Mouse (Mus musculus) lung, postnatal 0 days (tissue): Measurements from ENCODE around the gene Pim1. TPM values are rescaled to one million over a fixed set of nuclear protein-coding genes. Genes with fewer than 3 reads are reported as not detected.

Source experiments
- ATAC-seq: fragments of 200-750 bp; cut with Nextera tagmentation; 2 replicates; pipeline ENCODE4 v1.8.0; 2017; ENCODE audit warnings: moderate library complexity
- DNase-seq: peaks from one replicate; pipeline ENCODE4 v3.0.0-alpha.2; 2016; ENCODE audit warnings: low spot score
- H3K27ac ChIP-seq: fragments of 300-500 bp; sonication (generic); 2 replicates; pipeline ENCODE4 v1.5.1; 2014; ENCODE audit warnings: antibody characterized with exemption, mild to moderate bottlenecking, low read length, mixed read lengths
- H3K27me3 ChIP-seq: fragments of 300-500 bp; sonication (generic); replicated peaks from 2 replicates; pipeline ENCODE4 v1.6.1; 2014; ENCODE audit warnings: low read length, mixed read lengths; ENCODE audit not compliant: insufficient read depth
- H3K36me3 ChIP-seq: fragments of 300-500 bp; sonication (generic); 2 replicates; pipeline ENCODE4 v1.6.1; 2014; ENCODE audit warnings: low read length, mixed read lengths; ENCODE audit not compliant: insufficient read depth
- H3K4me1 ChIP-seq: fragments of 300-500 bp; sonication (generic); 2 replicates; pipeline ENCODE4 v1.6.1; 2014; ENCODE audit warnings: antibody characterized with exemption, low read depth, low read length, mixed read lengths; ENCODE audit not compliant: insufficient read depth
- H3K4me2 ChIP-seq: fragments of 300-500 bp; sonication (generic); replicated peaks from 2 replicates; pipeline ENCODE4 v1.6.1; 2014; ENCODE audit warnings: low read depth, mild to moderate bottlenecking, low read length, moderate library complexity, mixed read lengths
- H3K4me3 ChIP-seq: fragments of 300-500 bp; sonication (generic); 2 replicates; pipeline ENCODE4 v1.5.1; 2014; ENCODE audit warnings: low read depth, low read length
- H3K9ac ChIP-seq: fragments of 300-500 bp; sonication (generic); replicated peaks from 2 replicates; pipeline ENCODE4 v1.6.1; 2014; ENCODE audit warnings: low read depth, mild to moderate bottlenecking
- H3K9me3 ChIP-seq: fragments of 300-500 bp; sonication (generic); 2 replicates; pipeline ENCODE4 v1.6.1; 2016; ENCODE audit warnings: low read length, mixed read lengths
- CTCF ChIP-seq: IDR thresholded peaks from 2 replicates; pipeline ENCODE4 v1.5.1; 2016; ENCODE audit warnings: antibody characterized with exemption, mild to moderate bottlenecking
- EP300 ChIP-seq: IDR thresholded peaks from 2 replicates; pipeline ENCODE4 v1.6.1; 2016; ENCODE audit warnings: antibody characterized with exemption, mild to moderate bottlenecking, control low read depth
- WGBS: fragments of 180-500 bp; shearing (Covaris S2); extraction: QIAGEN DNeasy Blood & Tissue Kit; methylation state at CpG from one replicate; pipeline ENCODE4 v1.1.7; 2014; 5-methylcytosine and 5-hydroxymethylcytosine counted together
- polyA plus RNA-seq: library from polyadenylated mRNA; unstranded; fragments of >200 nt; fragmentation: Nextera tagmentation; extraction: Ambion mirVana; gene quantifications from 2 replicates; pipeline ENCODE4 v1.2.1, GENCODE M21; 2015

Pim1 gene
- polyA plus RNA-seq, 1 experiment from 2014 or later: 30.0 TPM

GRCm38 (mm10) chr17:29500243-29500740 is 9.7 kb downstream of the Pim1 start:
- ATAC-seq (0 out of 2 replicates have a peak, but pooled peaks have one; percentile 5), DNase-seq (no peak)
- Histone ChIP-seq H3K4me1 (peaks cover 6% of the 10 kb centered on the region; the same call in 1 of the 2 replicates), H3K36me3 (no peaks in the 10 kb centered on the region), H3K4me3 (no peak overlapping the region), H3K4me2 (no peak overlapping the region), H3K9me3 (no peaks in the 10 kb centered on the region), H3K27me3 (no peaks in the 10 kb centered on the region), H3K27ac (0 out of 2 replicates have a peak overlapping the region, but pooled peaks have one; percentile 32), H3K9ac (no peak overlapping the region)
- 59% methylated on average over 7 of the region's 7 CpGs for WGBS
- TF ChIP-seq CTCF: no peak
- no peak for TF ChIP-seq EP300

- DNase-seq: peak; percentile 57
- Histone ChIP-seq H3K9me3 (no peaks in the 10 kb centered on the region), H3K27ac (no peak overlapping the region), H3K36me3 (no peaks in the 10 kb centered on the region), H3K4me1 (peaks cover 6% of the 10 kb centered on the region; the same call in 1 of the 2 replicates), H3K4me3 (no peak overlapping the region), H3K4me2 (no peak overlapping the region), H3K9ac (no peak overlapping the region), H3K27me3 (no peaks in the 10 kb centered on the region)
- peak; percentile 83 for ATAC-seq
- WGBS: 59% methylated on average over 17 of the region's 17 CpGs
- TF ChIP-seq EP300 (peak; percentile 60; the same call in 1 of the 2 replicates), CTCF (no peak)
These were observed 10.4 kb downstream of the Pim1 start for GRCm38 (mm10) chr17:29500802-29501469.

- Histone ChIP-seq H3K27me3 (no peaks in the 10 kb centered on the region), H3K9ac (no peak overlapping the region), H3K4me3 (no peak overlapping the region), H3K4me2 (0 out of 2 replicates have a peak overlapping the region, but pooled peaks have one; percentile 47), H3K9me3 (no peaks in the 10 kb centered on the region), H3K27ac (no peak overlapping the region), H3K4me1 (peaks cover 6% of the 10 kb centered on the region; the same call in 1 of the 2 replicates), H3K36me3 (no peaks in the 10 kb centered on the region)
- no peak for ATAC-seq
- 59% methylated on average over 7 of the region's 7 CpGs for WGBS
- TF ChIP-seq EP300: no peak
- TF ChIP-seq CTCF: no peak
- DNase-seq: no peak
These were observed 11.6 kb downstream of the Pim1 start for GRCm38 (mm10) chr17:29502005-29502668.

GRCm38 (mm10) chr17:29502669-29503665 is 12.4 kb downstream of the Pim1 start:
- TF ChIP-seq CTCF (no peak), EP300 (no peak)
- WGBS: 10% methylated on average over 32 of the region's 32 CpGs
- no peaks in the 10 kb centered on the region for H3K36me3 ChIP-seq
- H3K9me3 ChIP-seq: no peaks in the 10 kb centered on the region
- peaks cover 6% of the 10 kb centered on the region; the same call in 1 of the 2 replicates for H3K4me1 ChIP-seq
- ATAC-seq (no peak), DNase-seq (peak; percentile 27)
- no peak overlapping the region for H3K9ac ChIP-seq
- peak overlapping the region; percentile 47 for H3K4me2 ChIP-seq
- H3K4me3 ChIP-seq: peak overlapping the region; percentile 15; the same call in 1 of the 2 replicates
- H3K27ac ChIP-seq: no peak overlapping the region
- no peaks in the 10 kb centered on the region for H3K27me3 ChIP-seq

- no peak for ATAC-seq
- H3K4me3 ChIP-seq: no peak overlapping the region
- H3K4me2 ChIP-seq: no peak overlapping the region; the same call in 1 of the 2 replicates
- no peak for DNase-seq
- no peaks in the 10 kb centered on the region for H3K27me3 ChIP-seq
- H3K4me1 ChIP-seq: peaks cover 6% of the 10 kb centered on the region; the same call in 1 of the 2 replicates
- H3K27ac ChIP-seq: no peak overlapping the region
- no peak for TF ChIP-seq EP300
- peak; percentile 51 for TF ChIP-seq CTCF
- 81% methylated on average over 5 of the region's 5 CpGs for WGBS
- H3K36me3 ChIP-seq: no peaks in the 10 kb centered on the region
- H3K9ac ChIP-seq: no peak overlapping the region
- no peaks in the 10 kb centered on the region for H3K9me3 ChIP-seq
These were observed 13.1 kb downstream of the Pim1 start for GRCm38 (mm10) chr17:29503700-29504099.
